Mouse (Mus musculus) cerebellum, postnatal 14 days (tissue): ENCODE measurements around the gene Kcnip2.
"Not testable (repeated sequence)": the region's sequence is repeated elsewhere in the genome, so short reads cannot be mapped to it uniquely, and the experiment has no call there.

Experiments
- DNase-seq, 2 experiments: peaks; one replicate each; pipeline ENCODE4 v3.0.0; 2021; ENCODE audit warnings: mixed read lengths in 2 of 2

The Kcnip2 gene

DNA sequence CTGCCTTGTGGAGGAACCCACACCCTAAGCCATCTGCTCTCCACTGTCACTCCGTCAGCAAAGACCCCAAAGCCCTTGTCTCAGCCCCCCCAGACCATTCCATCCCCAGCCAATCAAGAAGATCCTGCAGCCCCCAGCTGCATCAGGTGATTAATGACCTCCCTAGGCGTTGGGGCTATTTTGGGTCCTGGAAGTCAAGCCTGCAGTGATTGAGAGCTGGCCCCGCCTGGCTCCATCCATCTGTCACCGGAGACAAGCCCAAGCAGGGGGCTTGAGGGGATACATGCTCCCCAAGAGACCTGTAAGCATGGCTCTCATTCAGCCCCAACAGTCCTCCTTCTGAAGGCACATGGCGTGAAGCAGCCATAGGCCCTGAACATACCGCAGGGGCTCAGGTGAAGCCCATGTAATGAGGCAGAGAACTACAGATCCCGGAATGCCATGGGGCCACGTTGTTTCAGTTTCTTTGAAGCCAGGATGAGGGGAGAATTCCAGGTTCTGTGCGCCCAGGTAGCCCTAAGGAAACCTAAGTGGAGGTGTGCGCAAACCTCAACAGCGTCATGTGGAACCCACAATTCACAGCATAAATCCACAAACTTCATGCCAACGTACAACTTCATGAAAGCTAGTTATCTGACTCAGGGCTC lies 4.7 kb downstream of the Kcnip2 start:
- peak; percentile 45 to 48 for DNase-seq

DNA sequence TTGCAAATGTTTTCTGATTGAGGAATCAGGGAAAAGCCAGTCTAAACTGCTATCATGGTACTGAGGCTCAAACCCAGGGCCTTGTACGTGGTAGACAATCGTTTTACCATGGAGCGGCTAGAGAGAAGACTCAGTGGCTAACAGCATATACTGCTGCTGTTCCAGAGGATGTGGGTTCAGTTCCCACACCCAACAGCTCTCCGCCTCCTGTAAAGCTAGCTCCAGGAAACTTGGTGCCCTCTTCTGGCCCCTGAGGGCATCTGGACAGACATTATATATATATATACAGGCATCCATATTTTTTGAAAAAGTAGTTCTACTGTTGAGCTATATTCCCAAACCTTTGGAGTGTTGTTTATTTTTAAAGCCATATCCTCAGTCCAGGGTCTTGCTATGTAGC lies 8.1 kb downstream of the Kcnip2 start:
- DNase-seq = no peak

DNA sequence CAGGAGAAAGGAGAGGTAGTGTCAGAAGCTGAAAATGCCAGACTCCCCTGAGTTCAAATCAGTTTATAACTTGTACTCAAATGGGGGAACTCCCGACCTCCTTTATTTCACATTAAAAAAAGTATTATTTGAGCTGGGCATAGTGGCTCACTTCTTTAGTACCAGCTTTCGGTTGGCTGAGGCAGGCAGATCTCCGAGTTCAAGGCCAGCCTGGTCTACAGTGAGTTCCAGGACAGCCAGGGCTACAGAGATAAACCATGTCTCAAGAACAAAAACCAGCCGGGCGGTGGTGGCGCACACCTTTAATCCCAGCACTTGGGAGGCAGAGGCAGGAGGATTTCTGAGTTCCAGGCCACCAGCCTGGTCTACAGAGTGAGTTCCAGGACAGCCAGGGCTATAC lies 10.0 kb downstream of the Kcnip2 start:
- DNase-seq = not testable (repeated sequence)

DNA sequence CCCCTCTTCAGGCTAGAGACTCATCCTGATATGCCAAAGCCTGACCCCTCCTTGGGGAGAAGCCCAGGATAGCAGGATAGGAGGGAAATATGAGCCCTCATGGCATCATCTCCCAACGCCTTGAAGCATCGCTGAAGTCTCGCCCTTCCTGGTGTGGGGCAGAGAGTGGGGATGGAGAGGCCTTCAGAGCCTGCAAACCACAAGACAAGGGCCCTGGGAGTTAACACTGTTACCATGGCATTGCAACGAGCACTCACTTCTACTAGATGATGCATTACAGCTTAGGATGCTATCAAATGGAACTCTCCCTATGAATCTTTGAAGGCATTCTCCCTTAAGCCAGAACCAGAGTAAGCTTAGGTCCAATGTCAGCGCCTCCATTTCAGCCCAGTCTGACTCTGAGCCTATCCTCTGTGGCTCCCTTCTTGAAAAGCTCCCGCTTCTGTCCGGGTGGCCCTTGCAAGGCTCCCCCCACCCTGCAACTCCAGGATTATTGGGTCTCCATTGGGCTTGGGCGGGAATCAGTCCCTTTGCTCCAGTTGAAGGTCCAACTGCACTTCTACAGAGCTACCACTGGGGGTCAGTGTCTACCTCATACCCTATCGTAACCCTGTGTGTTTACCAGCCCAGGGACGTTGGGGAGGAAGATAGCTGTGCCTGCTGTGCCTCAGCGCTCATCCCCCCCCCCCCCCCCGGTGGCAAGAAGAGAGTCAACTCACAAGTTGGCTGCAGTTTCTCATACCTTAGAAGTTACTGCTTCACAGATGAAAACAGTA lies 11.1 kb downstream of the Kcnip2 start:
- DNase-seq = peak; percentile 44 to 60

DNA sequence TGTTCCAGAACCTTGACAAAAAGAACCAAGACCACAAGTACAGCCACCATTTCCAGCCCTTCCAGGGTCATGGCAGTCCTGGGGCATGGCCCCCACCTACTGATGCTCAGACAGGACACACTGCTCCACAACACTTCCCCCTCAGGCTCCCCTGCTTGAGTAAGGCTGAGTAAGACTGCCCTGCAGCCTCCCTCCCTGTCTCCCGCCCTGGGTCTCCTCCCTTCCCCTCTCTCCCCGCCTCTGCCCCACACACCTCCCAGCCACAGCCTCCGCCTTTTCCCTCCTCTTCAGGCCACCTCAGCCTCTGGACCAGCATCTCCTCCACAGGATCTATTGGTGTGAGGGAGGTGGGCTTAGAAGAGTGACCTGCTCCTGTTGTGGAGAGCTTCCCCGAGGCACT lies 12.5 kb downstream of the Kcnip2 start:
- DNase-seq = no peak

DNA sequence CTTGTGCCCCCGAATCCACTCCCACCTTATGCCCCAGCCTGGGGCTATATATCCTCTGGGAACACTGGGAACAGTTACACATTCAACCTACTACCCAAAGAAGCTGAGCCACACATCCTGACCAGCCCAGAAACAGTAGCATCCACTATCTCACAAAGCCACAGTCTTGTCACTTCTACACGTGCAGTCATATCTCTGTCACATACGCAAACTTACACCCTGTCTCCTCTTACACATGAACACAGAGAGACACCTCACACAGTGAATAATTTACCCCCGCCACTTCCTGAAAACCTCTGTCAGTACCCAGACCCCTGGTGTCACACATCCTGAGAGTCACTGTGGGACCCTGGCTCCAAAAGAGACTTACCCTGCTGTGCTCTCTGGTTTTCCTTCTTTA lies 13.2 kb downstream of the Kcnip2 start:
- no peak for DNase-seq

DNA sequence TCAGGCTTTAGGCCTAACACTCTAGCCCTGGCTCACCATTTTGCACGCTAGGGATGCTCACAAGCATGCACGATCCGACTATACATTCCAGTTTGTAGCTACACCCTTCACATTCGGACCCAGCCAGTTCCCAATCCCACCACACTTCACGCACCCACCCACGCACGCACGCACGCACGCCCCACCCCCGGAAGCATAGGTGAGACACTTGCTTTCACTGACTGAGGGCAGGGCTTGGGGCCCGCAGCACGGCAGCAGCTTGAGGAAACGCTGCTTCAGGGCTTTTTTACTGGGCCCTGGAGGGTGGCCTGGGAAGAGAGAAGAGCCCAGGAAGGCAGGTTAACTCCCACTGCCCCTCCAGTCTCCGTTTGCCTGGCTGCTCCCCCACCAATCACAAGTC lies 19.0 kb downstream of the Kcnip2 start:
- DNase-seq = no peak

DNA sequence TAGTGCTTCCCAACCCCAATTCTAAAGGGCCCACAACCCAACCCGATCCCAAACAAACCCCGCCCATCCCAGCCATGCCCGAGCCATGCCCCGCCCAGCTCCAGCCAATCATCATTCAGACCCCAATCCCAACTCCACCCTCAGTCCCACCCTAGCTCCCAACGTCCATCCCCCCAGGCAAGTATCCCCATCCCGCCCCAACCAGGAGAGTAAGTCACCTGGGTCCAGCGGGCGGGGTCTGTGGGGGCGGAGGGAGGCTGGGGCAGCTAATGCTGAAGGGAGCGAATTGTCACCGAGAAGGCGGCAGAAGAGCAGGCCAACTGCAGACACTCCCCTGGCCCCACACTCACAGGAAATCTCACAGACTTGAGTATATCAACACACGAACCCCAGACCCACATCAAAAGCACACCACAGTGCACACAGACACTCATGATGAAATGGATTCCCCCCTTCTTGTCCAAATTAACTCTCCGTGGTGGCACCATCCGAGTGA lies 19.8 kb downstream of the Kcnip2 start:
- no peak for DNase-seq

DNA sequence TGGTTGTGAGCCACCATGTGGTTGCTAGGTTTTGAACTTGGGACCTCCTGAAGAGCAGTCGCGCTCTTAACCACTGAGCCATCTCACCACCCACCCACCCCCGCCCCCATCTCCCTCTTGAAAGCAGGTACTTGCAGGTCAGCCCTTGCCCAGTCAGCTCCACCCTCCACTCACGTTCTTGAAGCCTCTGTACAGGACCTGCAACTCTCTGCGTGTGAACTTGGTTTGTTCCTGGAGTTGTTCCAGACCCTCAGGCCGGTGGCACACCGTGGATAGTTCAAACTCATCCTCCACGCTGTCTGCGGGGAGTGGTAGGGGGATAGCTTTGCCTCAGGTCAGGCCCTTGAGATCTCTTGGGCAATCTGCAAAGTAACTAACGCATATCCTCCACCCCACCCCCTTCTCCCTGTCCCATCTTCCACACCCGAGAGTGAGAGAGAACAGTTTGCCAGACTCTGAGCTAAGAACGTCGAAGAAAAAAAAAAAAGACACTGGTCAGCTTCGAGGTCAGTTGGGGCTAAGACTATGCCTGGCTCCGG lies 20.4 kb downstream of the Kcnip2 start:
- DNase-seq = no peak

DNA sequence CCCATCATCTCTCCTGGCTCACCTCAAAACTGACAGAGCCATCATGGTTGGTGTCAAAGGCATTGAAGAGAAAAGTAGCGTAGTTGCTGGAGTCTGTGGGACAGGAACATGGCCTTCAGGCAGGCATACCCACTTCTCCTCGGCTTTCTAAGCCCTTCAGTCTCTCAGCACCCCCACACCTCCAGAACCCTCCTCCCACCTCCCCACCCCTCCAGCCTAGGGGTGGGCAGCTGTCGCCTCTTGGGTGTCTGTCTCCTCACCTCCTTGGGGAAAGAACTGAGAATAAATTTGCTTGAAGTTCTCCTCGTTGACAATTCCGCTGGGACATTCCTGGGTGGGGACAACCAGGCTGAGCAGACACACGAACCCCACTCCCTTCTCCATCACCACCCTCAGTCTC lies 21.1 kb downstream of the Kcnip2 start:
- DNase-seq = no peak

DNA sequence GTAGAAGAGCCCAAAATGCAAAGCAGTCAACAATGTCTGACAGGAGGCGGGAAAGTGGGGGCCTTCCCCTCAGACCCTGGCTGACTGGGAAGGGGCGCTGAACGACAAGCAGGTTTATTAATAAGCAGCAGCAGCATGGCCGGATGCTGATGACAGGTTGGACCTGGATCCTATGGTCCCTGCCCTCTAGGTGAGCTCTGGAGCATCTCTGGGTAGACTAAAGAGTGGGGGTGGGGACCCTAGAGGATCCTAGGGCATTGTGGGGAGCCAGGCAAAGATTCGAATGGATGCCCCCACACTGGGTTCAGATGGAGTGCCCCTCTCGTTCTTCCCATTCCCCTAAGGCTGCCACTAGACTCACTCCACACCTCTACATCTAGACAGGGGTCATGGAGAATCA lies 23.5 kb downstream of the Kcnip2 start:
- no peak for DNase-seq

DNA sequence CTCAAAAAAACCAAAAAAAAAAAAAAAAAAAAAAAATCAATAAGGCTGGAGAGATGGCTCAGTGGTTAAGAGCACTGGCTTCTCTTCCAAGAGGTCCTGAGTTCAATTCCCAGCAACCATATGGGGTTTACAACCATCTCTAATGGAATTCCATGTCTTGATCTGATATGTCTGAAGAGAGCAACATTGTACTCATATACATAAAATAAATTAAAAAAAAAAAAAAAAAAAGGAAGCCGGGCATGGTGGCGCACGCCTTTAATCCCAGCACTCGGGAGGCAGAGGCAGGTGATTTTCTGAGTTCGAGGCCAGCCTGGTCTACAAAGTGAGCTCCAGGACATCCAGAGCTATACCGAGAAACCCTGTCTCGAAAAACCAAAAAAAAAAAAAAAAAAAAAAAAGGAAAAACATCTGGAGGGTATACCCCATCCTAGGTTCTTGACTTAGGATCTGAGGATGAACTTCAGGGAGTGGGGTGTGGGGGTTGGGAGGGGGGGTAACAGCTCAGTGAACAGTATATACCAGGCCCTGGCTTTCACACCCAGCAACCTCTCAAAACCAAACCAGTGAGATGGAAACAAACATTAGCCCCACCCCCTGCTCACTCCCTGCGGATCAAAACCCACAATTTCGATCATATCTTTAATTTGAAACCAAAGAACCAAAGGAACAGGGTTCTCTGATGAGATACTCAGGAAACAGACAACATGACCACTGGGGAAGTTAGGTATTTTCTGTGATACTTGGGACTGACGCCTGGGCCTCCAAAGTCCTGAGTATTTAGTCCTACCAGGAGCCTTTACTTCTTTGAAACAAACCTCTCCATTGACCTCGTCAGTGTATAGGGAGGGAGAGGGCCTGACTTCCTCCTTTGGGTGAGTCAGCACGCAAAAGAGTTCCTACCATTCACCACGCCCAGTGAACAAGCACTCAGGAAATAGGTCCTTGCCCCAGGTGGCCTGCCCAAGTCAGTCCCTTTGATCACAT lies 25.7 kb downstream of the Kcnip2 start:
- no peak for DNase-seq

DNA sequence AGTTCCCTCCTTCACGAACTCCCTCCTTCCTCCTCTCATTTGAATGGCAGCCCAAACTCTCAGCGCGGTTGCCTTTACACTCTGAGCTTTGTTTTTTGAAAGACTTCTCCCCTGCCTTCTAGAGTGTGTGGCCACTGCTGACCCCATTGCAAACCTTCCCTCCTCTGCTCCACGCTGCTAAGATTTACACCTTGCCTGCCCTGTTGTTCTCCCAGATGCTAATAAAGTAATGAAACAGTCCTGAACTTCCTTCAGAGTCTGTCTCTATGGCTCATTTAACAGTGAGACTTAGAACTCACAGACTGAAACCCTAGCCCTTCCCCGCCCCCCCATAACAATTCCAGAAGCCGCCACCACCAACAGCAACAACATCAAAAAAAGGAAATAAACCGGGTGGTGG lies 26.5 kb downstream of the Kcnip2 start:
- DNase-seq = no peak

DNA sequence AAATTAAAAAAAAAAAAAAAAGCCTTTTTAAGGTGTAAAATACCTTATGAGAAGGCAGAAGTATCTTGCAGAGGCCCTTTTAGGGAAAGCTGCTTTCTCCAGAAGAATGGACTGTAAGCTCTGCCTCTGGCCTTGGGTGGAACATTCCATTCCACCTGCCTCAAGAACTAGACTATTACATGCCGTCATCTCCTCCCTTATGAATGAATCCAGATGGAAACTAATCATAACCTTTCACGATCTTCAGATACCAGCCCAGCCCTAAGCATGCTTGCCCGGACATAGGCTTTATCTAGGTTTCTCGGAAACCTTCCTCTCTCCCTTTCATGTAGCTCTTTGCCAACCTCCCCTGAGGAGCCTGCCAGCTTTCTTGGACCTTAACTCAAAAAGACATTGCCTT lies 27.5 kb downstream of the Kcnip2 start:
- DNase-seq = no peak

DNA sequence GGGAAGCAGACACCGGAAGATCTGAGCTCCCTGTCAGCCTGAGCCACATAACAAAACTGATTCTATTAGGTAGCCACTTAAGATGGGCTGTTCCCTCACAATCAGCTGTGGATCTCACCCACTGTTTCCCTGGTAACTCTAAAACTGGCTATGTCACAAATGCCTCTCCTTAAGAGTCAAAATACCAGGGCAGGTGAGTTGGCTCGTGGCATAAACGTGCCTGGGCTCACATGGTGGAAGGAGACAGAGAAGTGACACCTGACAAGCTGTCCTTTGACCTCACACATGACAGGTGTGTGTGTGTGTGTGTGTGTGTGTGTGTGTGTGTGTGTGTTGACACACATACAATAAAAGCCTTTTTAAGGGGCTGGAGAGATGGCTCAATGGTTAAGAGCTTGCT lies 28.4 kb downstream of the Kcnip2 start:
- no peak for DNase-seq

DNA sequence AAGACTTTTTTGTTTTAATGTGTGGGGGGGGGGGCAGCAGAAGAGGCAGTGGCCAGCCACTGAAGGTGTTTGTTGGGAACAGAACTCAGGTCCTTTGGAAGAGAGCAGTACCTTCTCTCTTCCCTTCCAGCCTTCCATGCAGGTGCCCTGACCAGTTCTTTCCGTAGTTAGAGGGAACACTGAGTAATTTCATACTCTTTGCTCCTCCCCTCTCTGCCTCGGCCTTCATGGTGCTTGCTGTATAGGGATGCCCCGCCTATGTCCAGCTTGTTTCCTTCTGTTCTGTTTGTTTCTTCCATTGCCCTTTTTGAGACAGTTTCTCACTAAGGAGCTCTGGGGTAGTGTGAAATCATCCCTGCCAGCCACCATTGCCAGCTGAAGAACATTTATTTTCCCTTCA lies 30.4 kb downstream of the Kcnip2 start:
- no peak for DNase-seq

DNA sequence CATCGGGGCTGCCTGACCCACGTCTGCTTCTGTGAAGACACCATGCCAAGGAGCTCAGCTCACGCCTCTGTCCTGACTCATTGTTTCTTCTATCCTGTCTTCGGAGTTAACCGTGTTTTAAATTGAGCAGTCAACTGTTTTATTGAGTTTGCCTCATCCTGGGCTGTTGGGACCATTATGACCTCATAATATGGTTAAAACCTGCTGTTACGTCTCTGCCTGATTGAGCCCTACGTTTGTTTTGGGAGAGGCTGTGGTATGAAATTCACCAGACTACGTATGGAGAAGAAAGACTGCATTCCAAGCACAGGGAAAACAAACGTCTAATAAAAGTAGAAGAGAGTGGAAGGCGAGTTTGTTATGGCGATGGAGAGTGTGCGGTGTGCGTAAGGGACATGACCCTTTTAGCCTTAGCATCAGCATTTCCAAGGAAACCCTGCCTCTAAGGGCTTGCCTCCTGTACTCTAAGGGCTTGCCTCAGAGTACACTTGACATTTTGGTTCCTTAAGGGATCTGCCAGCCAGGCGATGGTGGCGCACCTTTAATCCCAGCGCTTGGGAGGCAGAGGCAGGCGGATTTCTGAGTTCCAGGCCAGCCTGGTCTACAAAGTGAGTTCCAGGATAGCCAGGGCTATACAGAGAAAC lies 31.8 kb downstream of the Kcnip2 start:
- DNase-seq = no peak

DNA sequence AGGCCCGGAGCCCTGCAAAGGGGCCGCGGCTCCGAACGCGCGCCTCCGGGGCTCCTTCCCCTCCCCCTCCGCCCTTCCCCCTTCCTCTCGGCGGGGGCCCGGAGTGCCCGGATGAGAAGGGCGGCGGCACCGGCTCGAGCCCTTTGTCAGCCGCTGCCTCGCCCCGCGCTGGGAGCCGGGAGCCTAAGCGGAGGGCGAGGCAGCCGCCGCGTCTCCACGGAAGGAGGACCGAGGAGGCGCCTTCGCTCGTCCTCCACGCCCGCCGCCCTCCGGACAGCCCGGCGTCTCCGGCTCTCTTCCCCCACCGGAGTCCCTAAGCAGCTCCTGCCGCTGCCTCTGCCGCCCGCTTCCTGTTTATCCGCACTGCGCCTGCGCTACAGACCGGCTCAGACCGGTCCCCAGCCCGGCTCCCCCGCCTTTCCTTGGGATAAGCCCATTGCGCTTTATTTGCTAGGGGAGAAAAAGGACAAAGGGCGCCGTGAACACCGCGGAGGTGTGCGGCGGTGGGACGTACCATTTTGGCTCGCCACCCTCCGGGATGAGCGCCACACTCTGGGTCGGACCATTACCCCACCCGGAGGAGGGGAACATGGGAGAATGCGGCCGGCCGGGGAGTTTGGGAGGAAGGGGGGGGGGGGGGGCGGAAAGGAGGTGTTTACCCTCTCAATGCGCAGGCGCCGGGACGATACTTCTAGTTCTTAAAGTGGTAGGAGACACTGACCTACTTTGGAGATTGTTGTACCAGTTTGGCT lies 32.5 kb downstream of the Kcnip2 start, which contains the start of gene Mgea5:
Gene Mgea5, minus strand, starts transcription at position 657 of the 752 bp plus-strand sequence.
- DNase-seq = peak; percentile 98

DNA sequence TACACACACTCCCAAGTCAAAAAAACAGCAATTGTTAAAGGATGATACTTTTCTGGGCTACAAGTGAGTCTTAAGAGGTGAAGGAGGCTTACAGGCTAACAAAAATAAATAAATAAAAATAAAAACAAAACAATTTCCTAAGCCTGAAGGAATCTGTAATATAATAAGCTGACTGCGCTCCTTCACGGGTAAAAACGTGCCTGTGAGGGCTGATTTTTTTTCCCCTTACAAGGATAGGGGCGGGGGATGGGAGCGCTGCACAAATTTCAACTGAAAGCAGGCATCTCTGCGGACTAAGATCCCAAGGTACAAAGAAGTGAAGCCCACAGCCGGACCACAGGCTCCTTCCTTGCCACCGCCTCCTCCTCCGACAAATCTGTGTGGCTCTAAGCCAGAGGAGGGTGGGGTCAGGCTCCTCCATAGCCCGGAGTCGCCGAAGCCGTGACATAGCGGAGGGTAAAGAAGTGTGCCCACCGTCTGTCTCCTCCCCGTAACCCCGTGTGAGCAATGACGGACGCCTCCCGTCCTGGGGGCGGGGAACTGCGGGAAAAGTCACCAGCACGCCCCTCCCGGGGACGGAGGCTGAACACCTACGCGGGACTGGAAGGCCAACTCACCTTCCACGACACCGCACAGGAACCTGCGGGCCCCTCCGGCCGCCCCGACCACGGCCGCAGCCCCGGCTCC lies 33.4 kb downstream of the Kcnip2 start:
- peak; percentile 86 to 88 for DNase-seq

DNA sequence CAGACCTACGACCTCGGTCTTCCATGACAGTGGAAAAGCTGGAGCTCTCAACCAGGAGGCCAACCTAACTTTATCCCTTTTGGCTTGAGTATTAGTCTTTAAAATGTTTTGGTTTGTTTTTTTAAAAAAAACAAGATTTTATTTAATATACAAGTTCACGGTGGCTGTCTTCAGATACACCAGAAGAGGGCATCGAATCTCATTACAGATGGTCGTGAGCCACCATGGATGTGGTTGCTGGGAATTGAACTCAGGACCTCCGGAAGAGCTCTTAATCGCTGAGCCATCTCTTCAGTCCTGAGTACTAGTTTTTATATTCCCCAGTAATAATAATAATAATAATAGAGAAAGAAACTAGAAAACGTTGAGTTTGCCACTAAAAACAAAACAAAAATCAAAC lies 34.2 kb downstream of the Kcnip2 start:
- DNase-seq = no peak

DNA sequence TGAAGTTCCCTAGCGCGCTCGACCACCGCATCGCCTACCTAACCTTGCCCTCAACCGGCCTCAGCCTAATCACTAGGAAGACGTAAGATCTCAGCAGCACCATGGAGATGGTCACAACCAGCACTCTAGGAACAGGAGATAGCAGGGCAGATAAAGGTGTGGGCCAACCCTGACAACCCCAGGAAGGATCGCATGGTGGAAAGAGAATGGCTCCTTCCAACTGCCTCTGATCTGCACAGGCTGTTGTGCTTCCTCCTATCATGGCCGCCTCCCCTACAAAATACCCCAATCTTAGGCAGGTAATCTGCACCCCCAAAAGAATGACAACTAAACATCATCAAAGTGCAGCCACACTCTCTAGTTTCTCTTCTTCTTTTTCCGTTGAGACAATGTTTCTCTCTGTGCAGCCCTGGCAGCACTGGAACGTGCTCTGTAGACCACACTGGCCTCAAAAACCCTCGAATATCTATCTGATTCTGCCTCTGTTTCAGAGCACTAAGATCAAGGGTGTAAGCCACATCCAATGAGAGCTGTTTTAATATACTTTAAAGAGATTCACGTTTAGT lies 35.4 kb downstream of the Kcnip2 start:
- DNase-seq = no peak
